Mouse (Mus musculus): Measurements from ENCODE around the gene Csf1. TPM values are rescaled to one million over a fixed set of nuclear protein-coding genes. Genes with fewer than 3 reads are reported as not detected.

Gene Csf1
- total and polyA plus RNA-seq, 3 experiments: 0.12 to 0.19 TPM; not detected in 1

- no peaks in the 10 kb centered on the region for H3K36me3 ChIP-seq (ENCODE audit: control insufficient read depth in 1 of 2, insufficient read depth in 2 of 2, low read length in 2 of 2)
Measured at GRCm38 (mm10) chr3:107733329-107733728, 26.9 kb downstream of the Csf1 start.

DNA sequence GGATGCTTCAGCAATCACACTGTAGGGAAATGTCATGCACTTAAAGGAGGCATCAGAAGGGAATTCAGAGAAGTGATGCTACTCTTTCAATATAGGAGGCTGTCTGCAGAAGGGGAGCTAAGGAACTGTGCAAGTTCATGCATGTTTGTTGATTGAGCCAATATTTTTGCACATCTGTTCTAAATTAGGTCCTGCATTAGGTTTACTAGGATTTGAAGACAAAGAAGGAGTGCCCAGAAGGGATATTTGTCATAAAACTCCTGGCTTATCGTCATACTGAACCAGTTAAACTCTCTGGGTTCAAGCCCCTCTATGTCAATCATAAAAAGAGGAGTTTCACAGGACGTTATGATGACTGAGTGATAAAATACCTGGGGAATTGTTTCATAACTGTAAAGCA lies 30.0 kb downstream of the Csf1 start:
- no peaks in the 10 kb centered on the region for H3K4me1 ChIP-seq (ENCODE audit: control insufficient read depth in 1 of 2, insufficient read depth in 2 of 2, low read length in 2 of 2)
- TF ChIP-seq MYC (IDR thresholded peaks at IDR 0.05; ENCODE audit: low read depth, low read length): no peak
- no peak for TF ChIP-seq ZMIZ1 (IDR thresholded peaks at IDR 0.05; ENCODE audit: low read depth, low read length)
- no peak for TF ChIP-seq TAL1 (IDR thresholded peaks at IDR 0.05; ENCODE audit: low read length)
- TF ChIP-seq BHLHE40 (IDR thresholded peaks at IDR 0.05; ENCODE audit: borderline replicate concordance, low read depth, low read length): no peak
- no peak for TF ChIP-seq POLR2AphosphoS2 (IDR thresholded peaks at IDR 0.05; ENCODE audit: low read length)
- TF ChIP-seq CHD1 (IDR thresholded peaks at IDR 0.05; ENCODE audit: low read depth, low read length): no peak
- TF ChIP-seq POLR2A (IDR thresholded peaks at IDR 0.05; ENCODE audit: control insufficient read depth in 1 of 2, insufficient read depth in 1 of 2, low read depth in 1 of 2, low read length in 2 of 2, poor library complexity in 1 of 2): no peak
- no peak for TF ChIP-seq USF2 (IDR thresholded peaks at IDR 0.05; ENCODE audit: borderline replicate concordance in 1 of 2, insufficient read depth in 1 of 2, low read depth in 1 of 2, low read length in 2 of 2)
- TF ChIP-seq USF1 (IDR thresholded peaks at IDR 0.05; ENCODE audit: low read depth, low read length): no peak
- DNase-seq (ENCODE audit: low read depth, low spot score): no peak

More at GRCm38 (mm10) chr3:107733329-107733728, 26.9 kb downstream of the Csf1 start:
- TF ChIP-seq TBP (IDR thresholded peaks at IDR 0.05; ENCODE audit: low read depth, low read length) (no peak), MAX (IDR thresholded peaks at IDR 0.05; ENCODE audit: low read length) (no peak), ZKSCAN1 (IDR thresholded peaks at IDR 0.05; ENCODE audit: low read depth, low read length) (no peak), ELF1 (IDR thresholded peaks at IDR 0.05; ENCODE audit: low read depth, low read length) (no peak), ZNF384 (IDR thresholded peaks at IDR 0.05; ENCODE audit: low read depth, low read length) (no peak), BHLHE40 (IDR thresholded peaks at IDR 0.05; ENCODE audit: borderline replicate concordance, low read depth, low read length) (no peak), SIN3A (IDR thresholded peaks at IDR 0.05; ENCODE audit: low read length) (no peak), MEF2A (IDR thresholded peaks at IDR 0.05; ENCODE audit: extremely low read depth, insufficient replicate concordance, low read depth, low read length, poor library complexity, severe bottlenecking) (no peak), RAD21 (IDR thresholded peaks at IDR 0.05; ENCODE audit: low read depth, low read length) (no peak), CTCF (IDR thresholded peaks at IDR 0.05 in 2 of 3, conservative IDR thresholded peaks at IDR 0.05 in 1 of 3; ENCODE audit: control insufficient read depth in 1 of 3, insufficient read depth in 1 of 3, low read depth in 2 of 3, low read length in 3 of 3, poor library complexity in 1 of 3, severe bottlenecking in 1 of 3) (no peak), ZC3H11A (IDR thresholded peaks at IDR 0.05; ENCODE audit: low read depth, low read length) (no peak), ETS1 (IDR thresholded peaks at IDR 0.05; ENCODE audit: low read depth, low read length) (no peak), EP300 (IDR thresholded peaks at IDR 0.05; ENCODE audit: low read depth in 1 of 2, low read length in 2 of 2) (no peak), USF2 (IDR thresholded peaks at IDR 0.05; ENCODE audit: borderline replicate concordance in 1 of 2, insufficient read depth in 1 of 2, low read depth in 1 of 2, low read length in 2 of 2) (no peak), ZMIZ1 (IDR thresholded peaks at IDR 0.05; ENCODE audit: low read depth, low read length) (no peak), MXI1 (IDR thresholded peaks at IDR 0.05; ENCODE audit: low read depth, low read length) (no peak), E2F4 (IDR thresholded peaks at IDR 0.05; ENCODE audit: borderline replicate concordance, low read depth, low read length) (no peak), CHD2 (IDR thresholded peaks at IDR 0.05; ENCODE audit: low read length) (no peak)
- no peak for DNase-seq (ENCODE audit: low read depth, low spot score)
- Histone ChIP-seq H3K27ac (ENCODE audit: control insufficient read depth, low read depth, low read length) (no peak overlapping the region), H3K79me2 (ENCODE audit: control insufficient read depth, insufficient read depth, low read length, poor library complexity) (no peaks in the 10 kb centered on the region), H3K4me3 (ENCODE audit: control insufficient read depth in 1 of 2, insufficient read depth in 1 of 2, low read depth in 2 of 2, low read length in 2 of 2) (no peak overlapping the region), H3K4me1 (ENCODE audit: control insufficient read depth in 1 of 2, insufficient read depth in 2 of 2, low read length in 2 of 2) (no peaks in the 10 kb centered on the region), H3K27me3 (ENCODE audit: control insufficient read depth in 1 of 2, insufficient read depth in 2 of 2, low read length in 2 of 2) (peaks cover 13 to 30% of the 10 kb centered on the region in 2 experiments), H3K9me3 (replicated peaks; ENCODE audit: insufficient read depth, low read length) (no peaks in the 10 kb centered on the region), H3K9ac (ENCODE audit: control insufficient read depth, low read depth, low read length, poor library complexity, severe bottlenecking) (no peak overlapping the region)

More for the DNA sequence above, 30.0 kb downstream of the Csf1 start:
- Histone ChIP-seq H3K36me3 (ENCODE audit: control insufficient read depth in 1 of 2, insufficient read depth in 2 of 2, low read length in 2 of 2) (no peaks in the 10 kb centered on the region), H3K27ac (ENCODE audit: control insufficient read depth, low read depth, low read length) (no peak overlapping the region), H3K9ac (ENCODE audit: control insufficient read depth, low read depth, low read length, poor library complexity, severe bottlenecking) (no peak overlapping the region), H3K4me3 (ENCODE audit: control insufficient read depth in 1 of 2, insufficient read depth in 1 of 2, low read depth in 2 of 2, low read length in 2 of 2) (no peak overlapping the region), H3K27me3 (ENCODE audit: control insufficient read depth in 1 of 2, insufficient read depth in 2 of 2, low read length in 2 of 2) (peaks cover 13 to 28% of the 10 kb centered on the region in 2 experiments), H3K9me3 (replicated peaks; ENCODE audit: insufficient read depth, low read length) (no peaks in the 10 kb centered on the region), H3K79me2 (ENCODE audit: control insufficient read depth, insufficient read depth, low read length, poor library complexity) (no peaks in the 10 kb centered on the region)

Data from MEL (cell line).